Mouse (Mus musculus) testis, postnatal 10 days (tissue): ENCODE data around the gene Nr6a1.

Source experiments
- DNase-seq: peaks from one replicate; pipeline ENCODE4 v3.0.0; 2021; ENCODE audit warnings: low spot score

Nr6a1 gene

DNA sequence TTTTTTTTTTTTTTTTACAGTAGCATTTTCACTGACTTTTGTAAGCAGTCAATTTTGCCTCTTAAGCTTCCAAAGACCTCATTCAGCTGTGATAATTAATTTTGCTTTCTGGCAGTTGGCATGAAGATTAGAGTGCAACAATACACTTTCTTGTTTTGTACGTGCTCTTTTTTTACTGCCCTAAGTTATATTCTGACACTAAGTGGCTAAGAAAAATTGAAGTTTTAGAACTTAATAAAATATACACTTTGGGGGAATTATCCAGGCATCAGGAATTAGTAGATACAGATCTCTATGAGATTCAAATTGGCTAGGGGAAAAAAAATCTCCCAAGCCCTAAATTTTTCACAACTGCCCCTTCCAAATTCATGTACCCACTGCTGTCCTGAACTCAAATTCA lies 144.8 kb downstream of the Nr6a1 start:
- DNase-seq = no peak

DNA sequence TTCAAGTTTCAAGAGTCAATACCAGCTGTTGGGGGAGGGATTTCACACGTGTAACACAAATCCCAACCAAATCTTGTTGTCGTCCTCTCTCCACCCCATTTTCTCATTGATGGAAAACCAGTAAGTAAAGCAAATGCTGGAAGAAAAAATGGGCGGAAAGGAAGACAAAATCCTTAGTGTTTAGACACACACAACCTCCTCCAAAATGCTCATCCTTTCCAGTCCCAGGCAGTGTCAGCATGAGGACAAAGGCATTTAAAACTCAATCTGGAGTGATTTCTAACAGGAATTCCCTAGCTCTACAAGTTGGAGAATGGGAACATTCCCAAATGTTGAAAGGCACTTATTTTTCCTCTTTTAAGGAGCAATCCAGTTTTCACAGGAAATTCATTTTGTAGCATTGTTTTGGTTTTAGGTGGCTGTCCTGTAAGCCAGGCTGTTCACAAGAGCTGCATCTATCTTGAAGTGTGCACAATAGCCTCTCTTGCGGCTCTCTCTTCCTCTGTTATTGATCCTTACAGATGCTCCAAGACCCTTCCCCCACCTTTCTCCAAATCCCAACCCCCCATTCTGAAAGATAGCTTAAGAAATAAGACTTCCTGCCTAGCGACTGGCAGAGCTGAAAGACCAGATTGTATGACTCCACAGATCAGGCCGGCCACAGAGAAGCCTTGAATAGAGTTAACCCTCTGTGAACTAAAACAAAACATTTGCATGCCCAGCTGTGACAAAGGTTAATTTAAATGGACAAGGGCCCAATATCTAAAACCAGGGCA lies 145.4 kb downstream of the Nr6a1 start:
- no peak for DNase-seq

DNA sequence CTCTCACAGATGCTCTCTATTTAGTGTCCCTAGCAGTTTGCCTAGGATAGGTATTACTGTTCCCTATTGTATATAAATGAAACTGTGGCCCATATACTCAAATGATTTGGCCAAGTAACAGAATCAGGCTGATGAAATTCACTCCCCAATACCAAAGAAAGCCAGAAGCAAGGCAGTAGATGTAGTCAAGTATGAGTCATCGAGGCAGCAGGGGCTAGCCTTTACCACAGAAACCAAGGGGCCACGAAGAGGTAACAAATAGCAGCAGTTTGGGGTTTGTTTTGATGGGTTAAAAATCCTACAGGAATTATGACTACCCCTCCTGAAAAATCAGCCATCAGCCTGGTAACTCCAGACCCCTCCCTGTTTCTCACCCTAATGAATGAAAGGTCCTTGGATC lies 147.5 kb downstream of the Nr6a1 start:
- no peak for DNase-seq

DNA sequence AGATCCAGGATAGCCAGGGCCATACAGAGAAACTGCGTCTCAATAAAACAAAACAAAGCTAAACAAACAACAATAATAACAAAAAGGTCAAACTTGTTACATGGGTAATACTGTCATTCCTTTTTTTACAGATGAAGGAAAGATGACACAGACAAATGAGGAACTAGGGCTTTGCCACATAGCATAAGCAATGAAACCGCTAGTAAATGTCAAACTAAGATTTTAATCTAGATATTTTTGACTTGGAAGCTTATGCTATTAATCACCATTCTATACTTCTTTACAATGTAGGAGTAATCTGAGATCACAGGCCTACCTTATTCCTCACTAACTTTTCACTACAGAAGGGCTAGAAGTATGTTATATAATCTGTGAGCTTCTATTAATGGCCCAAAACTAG lies 150.2 kb downstream of the Nr6a1 start:
- no peak for DNase-seq

DNA sequence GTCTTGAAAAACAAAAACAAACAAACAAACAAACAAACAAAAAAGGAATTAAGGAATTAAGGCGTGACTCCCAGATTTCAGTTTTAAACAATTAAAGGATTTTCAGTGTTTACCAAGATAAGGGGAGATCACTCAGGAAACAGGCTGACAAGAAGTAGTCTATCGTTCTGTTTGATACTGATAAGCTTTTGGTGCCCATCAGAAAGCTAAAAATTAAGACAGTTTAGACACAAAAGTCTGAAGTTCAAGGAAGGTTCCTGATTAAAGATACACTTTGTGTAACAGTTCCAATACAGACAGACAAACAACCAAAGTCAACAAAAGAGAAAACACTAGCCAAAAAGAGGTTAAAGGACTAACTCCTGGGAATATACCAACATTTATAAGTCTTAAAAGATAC lies 152.6 kb downstream of the Nr6a1 start:
- no peak for DNase-seq

- DNase-seq = no peak
Observed at GRCm38 (mm10) chr2:38771478-38771797, 156.1 kb downstream of the Nr6a1 start.

GRCm38 (mm10) chr2:38770772-38771477 lies 156.6 kb downstream of the Nr6a1 start:
- DNase-seq = no peak

GRCm38 (mm10) chr2:38767177-38767931 lies 160.1 kb downstream of the Nr6a1 start:
- no peak for DNase-seq

DNA sequence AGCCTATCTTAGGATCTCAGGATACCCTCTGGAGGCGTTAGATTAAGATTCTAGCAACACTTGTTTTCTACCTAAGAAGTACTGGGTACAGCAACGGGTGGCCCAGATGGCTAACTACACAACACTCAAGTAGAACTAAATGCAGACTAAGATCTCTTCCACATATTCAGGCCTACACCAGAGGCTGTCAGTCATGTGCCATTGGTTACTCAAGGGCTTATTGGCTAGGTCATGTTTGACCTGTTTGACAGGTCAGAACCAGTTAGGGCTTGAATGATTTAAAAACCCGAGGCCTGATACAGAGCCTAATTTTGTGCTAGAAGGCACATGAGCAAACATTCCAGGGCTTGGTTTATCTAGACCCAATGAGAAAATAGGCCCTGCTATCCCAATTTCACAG lies 187.6 kb downstream of the Nr6a1 start:
- no peak for DNase-seq

DNA sequence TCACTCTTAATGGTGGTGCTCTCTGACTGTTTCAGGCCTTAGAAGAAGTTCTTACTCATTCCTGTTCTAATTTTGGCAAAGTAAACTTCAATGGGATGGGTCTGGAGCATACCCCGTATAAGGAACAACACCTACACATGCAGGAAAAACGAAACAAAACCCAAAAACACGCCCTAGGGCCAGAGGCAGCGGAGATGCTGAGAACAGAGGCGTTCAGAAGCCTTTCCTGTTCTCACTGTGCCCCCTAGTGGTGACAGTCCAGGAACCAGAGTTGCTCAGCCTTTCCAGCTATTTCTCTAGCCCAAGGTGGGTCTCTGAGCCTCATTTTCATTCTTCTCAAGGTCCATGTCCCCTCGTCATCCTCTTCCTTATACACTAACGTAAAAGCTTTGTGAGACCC lies 188.1 kb downstream of the Nr6a1 start:
- peak; percentile 92 for DNase-seq

- DNase-seq = no peak
Observed at GRCm38 (mm10) chr2:38738601-38739301, 188.7 kb downstream of the Nr6a1 start.

GRCm38 (mm10) chr2:38735740-38736139 lies 191.7 kb downstream of the Nr6a1 start:
- no peak for DNase-seq

DNA sequence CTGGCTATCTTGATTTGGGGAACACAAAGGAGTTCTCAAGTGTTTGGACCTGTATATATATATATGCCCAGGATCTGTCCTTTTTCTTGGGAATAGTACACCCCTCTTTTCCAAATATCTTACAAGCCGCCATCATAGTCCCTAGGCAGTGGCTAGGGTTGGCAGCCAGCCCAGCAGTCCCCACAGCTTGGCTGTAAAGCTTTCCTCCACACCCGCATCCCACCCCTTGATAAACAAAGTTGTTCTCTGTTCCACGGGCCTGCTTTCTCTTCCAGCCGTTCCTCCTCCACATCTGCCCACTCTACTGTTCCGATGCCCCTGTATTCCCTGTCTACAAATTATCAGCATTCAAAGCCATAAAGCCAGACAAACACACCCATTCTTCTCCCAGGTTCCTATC lies 192.8 kb downstream of the Nr6a1 start:
- DNase-seq = peak; percentile 76

GRCm38 (mm10) chr2:38730331-38730827 lies 197.1 kb downstream of the Nr6a1 start:
- DNase-seq = no peak

- DNase-seq = no peak
Observed at GRCm38 (mm10) chr2:38725427-38725826, 202.1 kb downstream of the Nr6a1 start.

- DNase-seq = peak; percentile 62
Observed at GRCm38 (mm10) chr2:38723378-38723777, 204.1 kb downstream of the Nr6a1 start.

GRCm38 (mm10) chr2:38722076-38722475 lies 205.4 kb downstream of the Nr6a1 start:
- no peak for DNase-seq

GRCm38 (mm10) chr2:38720661-38721060 lies 206.8 kb downstream of the Nr6a1 start:
- DNase-seq = peak; percentile 38

- peak; percentile 53 for DNase-seq
Observed at GRCm38 (mm10) chr2:38719354-38719753, 208.1 kb downstream of the Nr6a1 start.

DNA sequence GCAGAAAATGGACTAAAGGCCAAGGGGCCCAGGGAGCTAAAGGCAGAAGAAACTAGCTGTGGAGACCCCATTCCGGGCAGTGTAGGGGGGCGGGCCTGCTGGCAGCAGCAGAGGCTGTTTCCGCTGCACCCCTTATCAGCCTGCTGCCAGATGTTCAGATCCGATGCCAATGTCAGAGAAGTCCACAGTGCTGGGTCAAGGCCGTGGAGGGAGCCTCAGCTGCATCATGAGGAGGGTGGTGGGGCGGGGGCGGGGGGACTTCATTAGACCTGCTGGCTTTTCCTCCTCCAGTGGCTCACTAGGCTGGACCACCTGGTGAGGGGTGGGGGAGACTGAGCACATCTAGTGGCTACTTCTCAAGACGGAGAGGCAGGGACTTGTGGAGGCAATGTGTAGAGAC lies 208.8 kb downstream of the Nr6a1 start:
- peak; percentile 52 for DNase-seq

DNA sequence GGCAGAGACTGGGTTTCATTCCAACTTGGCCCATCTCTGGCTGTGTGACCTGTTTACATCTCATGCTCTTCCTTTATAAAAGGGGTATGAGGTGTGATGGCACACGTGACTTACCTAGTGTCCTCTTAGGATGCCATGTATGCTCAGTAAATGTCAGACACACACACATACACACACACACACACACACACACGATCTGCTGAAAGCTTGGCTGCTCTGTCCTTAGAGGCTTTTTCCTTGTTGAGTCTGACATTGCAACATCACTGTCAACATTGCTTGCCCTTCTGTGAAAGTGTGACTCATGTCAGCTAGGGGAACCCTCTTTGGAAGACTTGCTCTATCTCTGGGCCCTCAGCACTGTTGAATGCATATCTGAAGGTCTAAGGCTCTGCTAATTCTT lies 210.1 kb downstream of the Nr6a1 start:
- no peak for DNase-seq

DNA sequence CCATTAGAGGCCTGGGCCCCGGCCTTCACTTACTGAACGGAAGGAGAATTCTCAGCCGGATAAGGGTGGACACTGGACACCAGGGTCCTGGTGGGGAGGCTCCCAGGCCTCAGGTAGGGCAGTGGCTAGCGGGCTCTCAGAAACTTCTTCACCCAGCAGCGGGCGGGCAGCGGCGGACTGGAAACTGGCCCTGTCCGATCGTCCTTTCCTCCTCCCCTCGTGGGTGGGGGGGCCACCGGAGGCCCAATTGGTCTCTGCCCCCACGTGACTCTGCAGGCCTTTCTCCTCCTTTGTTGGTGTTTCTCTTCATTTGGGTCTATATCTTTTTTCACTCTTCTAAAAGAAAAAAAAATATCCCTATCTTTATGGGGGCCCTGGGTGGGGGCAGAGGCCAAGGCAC lies 213.2 kb downstream of the Nr6a1 start, which contains the start of gene Nr5a1:
Gene Nr5a1 (minus strand): TSS at position 219 of the 400 bp plus-strand sequence.
- peak; percentile 91 for DNase-seq
